Mouse (Mus musculus) liver, embryonic 11.5 days (tissue): ENCODE measurements around the gene Emilin3. TPM values are rescaled to one million over a fixed set of nuclear protein-coding genes. Genes with fewer than 3 reads are reported as not detected.

Experiments
- ATAC-seq: fragments of 200-750 bp; cut with Nextera tagmentation; replicated peaks from 2 replicates; pipeline ENCODE4 v1.8.0; 2017; ENCODE audit warnings: moderate number of reproducible peaks, mild to moderate bottlenecking, moderate TSS enrichment, moderate library complexity; ENCODE audit not compliant: low FRiP score
- DNase-seq: peaks from one replicate; pipeline ENCODE4 v3.0.0-alpha.2; 2017; ENCODE audit warnings: low spot score
- H3K27ac ChIP-seq: fragments of 300-500 bp; sonication (generic); 2 replicates; pipeline ENCODE4 v1.5.1; 2014; ENCODE audit warnings: mild to moderate bottlenecking, low read depth, low read length, control low read depth
- H3K27me3 ChIP-seq: fragments of 300-500 bp; sonication (generic); replicated peaks from 2 replicates; pipeline ENCODE4 v1.6.1; 2014; ENCODE audit warnings: low read length, mixed read lengths; ENCODE audit not compliant: control insufficient read depth, insufficient read depth
- H3K36me3 ChIP-seq: fragments of 300-500 bp; sonication (generic); 2 replicates; pipeline ENCODE4 v1.6.1; 2014; ENCODE audit warnings: mild to moderate bottlenecking, low read length, moderate library complexity, mixed read lengths; ENCODE audit not compliant: control insufficient read depth, insufficient read depth
- H3K4me1 ChIP-seq: fragments of 300-500 bp; sonication (generic); replicated peaks from 2 replicates; pipeline ENCODE4 v1.6.1; 2014; ENCODE audit warnings: low read length, mixed read lengths; ENCODE audit not compliant: control insufficient read depth, insufficient read depth
- H3K4me2 ChIP-seq: fragments of 300-500 bp; sonication (generic); 2 replicates; pipeline ENCODE4 v1.6.1; 2014; ENCODE audit warnings: mild to moderate bottlenecking, control low read depth, moderate library complexity
- H3K4me3 ChIP-seq: fragments of 300-500 bp; sonication (generic); 2 replicates; pipeline ENCODE4 v1.5.1; 2014; ENCODE audit warnings: low read depth, low read length, control low read depth
- H3K9ac ChIP-seq: fragments of 300-500 bp; sonication (generic); 2 replicates; pipeline ENCODE4 v1.6.1; 2014; ENCODE audit warnings: low read depth, low read length, control low read depth
- H3K9me3 ChIP-seq: fragments of 300-500 bp; sonication (generic); 2 replicates; pipeline ENCODE4 v1.6.1; 2016; ENCODE audit warnings: low read length, inconsistent platforms, mixed read lengths; ENCODE audit not compliant: control insufficient read depth
- WGBS: fragments of 180-500 bp; shearing (Covaris S2); extraction: QIAGEN DNeasy Blood & Tissue Kit; methylation state at CpG from one replicate; pipeline ENCODE4 v1.1.7; 2014; 5-methylcytosine and 5-hydroxymethylcytosine counted together
- polyA plus RNA-seq: library from polyadenylated mRNA; unstranded; fragments of >200 nt; fragmentation: Nextera tagmentation; extraction: Ambion mirVana; gene quantifications from 2 replicates; pipeline ENCODE4 v1.2.1, GENCODE M21; 2014

Emilin3 gene
- polyA plus RNA-seq, 1 experiment from 2014 or later: 1.3 TPM

GRCm38 (mm10) chr2:160931378-160931777 lies 19.2 kb upstream of the Emilin3 start:
- Histone ChIP-seq H3K27me3 (no peaks in the 10 kb centered on the region; the same call in 1 of the 2 replicates), H3K4me2 (no peak overlapping the region), H3K4me1 (no peaks in the 10 kb centered on the region), H3K36me3 (no peaks in the 10 kb centered on the region), H3K9ac (no peak overlapping the region), H3K27ac (no peak overlapping the region), H3K9me3 (no peaks in the 10 kb centered on the region), H3K4me3 (no peak overlapping the region)
- WGBS: 90% methylated on average over 5 of the region's 5 CpGs
- ATAC-seq (no peak), DNase-seq (no peak)

DNA sequence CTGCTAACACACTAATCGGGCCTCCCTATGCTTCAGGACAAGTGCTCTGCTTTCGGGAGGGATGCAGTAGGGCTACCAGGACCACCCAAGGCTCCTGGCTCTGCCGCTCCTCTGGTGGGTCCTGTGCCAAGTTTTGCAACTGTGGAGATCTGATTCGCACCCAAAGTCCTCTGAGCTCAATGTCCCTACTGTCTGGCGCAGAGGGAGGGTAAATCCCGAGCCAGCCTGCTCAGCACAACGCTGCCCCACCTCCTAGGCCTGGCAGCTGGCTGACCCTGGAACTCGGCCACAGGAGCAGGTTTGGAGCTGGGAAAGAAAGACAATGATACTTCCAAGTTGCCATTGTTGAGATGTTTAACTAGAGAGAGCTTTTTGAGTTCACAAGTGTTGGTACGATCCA lies 13.1 kb upstream of the Emilin3 start:
- 81% methylated on average over 9 of the region's 9 CpGs for WGBS

GRCm38 (mm10) chr2:160921285-160921684 lies 9.2 kb upstream of the Emilin3 start:
- no peak overlapping the region for H3K9ac ChIP-seq
- no peaks in the 10 kb centered on the region for H3K36me3 ChIP-seq
- no peaks in the 10 kb centered on the region for H3K9me3 ChIP-seq
- DNase-seq: no peak
- no peaks in the 10 kb centered on the region for H3K27me3 ChIP-seq
- H3K4me3 ChIP-seq: no peak overlapping the region
- no peak for ATAC-seq
- H3K27ac ChIP-seq: no peak overlapping the region
- H3K4me1 ChIP-seq: no peaks in the 10 kb centered on the region
- H3K4me2 ChIP-seq: no peak overlapping the region
- WGBS: 58% methylated on average over 5 of the region's 7 CpGs

More for the DNA sequence above, 13.1 kb upstream of the Emilin3 start:
- no peak for DNase-seq
- H3K9ac ChIP-seq: no peak overlapping the region
- H3K4me1 ChIP-seq: no peaks in the 10 kb centered on the region
- H3K4me3 ChIP-seq: no peak overlapping the region
- H3K36me3 ChIP-seq: no peaks in the 10 kb centered on the region
- H3K27ac ChIP-seq: no peak overlapping the region
- ATAC-seq: no peak
- no peaks in the 10 kb centered on the region for H3K27me3 ChIP-seq
- no peaks in the 10 kb centered on the region for H3K9me3 ChIP-seq
- H3K4me2 ChIP-seq: no peak overlapping the region

DNA sequence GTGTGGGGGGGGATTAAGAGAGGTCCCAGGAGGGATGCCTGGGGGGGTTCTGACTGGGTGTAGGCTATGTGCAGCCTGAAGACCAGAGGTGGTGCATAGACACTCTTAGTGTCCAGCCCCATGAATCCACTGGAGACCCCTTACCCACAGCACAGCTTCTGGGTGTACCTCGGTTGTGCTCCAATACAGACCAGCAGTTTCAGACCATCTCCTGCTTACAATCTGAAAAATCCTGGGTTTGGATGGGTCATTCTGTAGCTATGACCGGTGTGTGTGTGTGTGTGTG lies 6.7 kb upstream of the Emilin3 start:
- Histone ChIP-seq H3K4me3 (no peak overlapping the region), H3K4me1 (no peaks in the 10 kb centered on the region)
- 78% methylated on average over 2 of the region's 2 CpGs for WGBS

DNA sequence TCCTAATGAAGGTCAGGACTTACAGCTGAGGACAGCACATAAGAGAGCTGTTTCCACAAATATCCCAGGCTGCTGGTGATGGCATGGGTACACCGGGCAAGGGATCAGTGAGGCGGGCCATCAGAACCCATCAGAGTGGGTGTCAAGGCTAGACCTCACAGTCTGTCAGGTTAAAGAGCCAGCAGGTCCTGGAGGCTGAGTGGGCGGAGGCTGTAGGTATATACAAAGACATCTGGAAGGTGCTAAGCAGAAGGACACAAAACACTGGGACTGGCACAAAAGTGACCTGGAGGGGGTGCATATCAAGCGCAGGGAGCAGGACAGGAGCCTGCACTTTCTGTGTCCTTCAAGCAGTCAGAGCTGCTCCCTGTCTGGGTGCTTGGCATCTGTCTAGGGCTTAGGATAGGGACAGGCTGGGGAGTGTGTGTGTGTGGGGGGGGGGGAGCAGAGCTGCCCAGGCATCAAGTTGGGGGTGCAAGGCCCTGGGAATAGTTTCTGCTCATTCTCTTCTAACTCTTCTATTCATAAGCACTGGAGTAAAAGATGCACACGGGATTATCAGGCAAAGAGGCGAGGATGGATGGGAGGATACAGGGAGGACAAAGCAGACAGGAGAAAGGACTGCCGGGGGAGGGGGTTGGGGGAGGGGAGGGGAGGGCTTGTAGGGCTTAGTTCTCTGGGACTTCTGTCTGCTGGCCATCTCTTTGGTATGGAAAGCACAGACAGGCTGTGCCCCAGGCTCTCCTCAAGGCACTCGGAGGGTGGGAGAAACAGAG lies 6.2 kb upstream of the Emilin3 start:
- Histone ChIP-seq H3K27me3 (peaks cover 12% of the 10 kb centered on the region), H3K4me1 (no peaks in the 10 kb centered on the region), H3K36me3 (no peaks in the 10 kb centered on the region), H3K4me3 (no peak overlapping the region), H3K9ac (no peak overlapping the region), H3K9me3 (no peaks in the 10 kb centered on the region), H3K27ac (no peak overlapping the region), H3K4me2 (no peak overlapping the region)
- WGBS: 56% methylated on average over 8 of the region's 8 CpGs
- DNase-seq (no peak), ATAC-seq (no peak)

More for the DNA sequence above, 6.7 kb upstream of the Emilin3 start:
- no peak overlapping the region for H3K4me2 ChIP-seq
- H3K27me3 ChIP-seq: peaks cover 7% of the 10 kb centered on the region
- H3K9me3 ChIP-seq: no peaks in the 10 kb centered on the region
- ATAC-seq (no peak), DNase-seq (no peak)
- H3K36me3 ChIP-seq: no peaks in the 10 kb centered on the region
- H3K9ac ChIP-seq: no peak overlapping the region
- H3K27ac ChIP-seq: no peak overlapping the region

DNA sequence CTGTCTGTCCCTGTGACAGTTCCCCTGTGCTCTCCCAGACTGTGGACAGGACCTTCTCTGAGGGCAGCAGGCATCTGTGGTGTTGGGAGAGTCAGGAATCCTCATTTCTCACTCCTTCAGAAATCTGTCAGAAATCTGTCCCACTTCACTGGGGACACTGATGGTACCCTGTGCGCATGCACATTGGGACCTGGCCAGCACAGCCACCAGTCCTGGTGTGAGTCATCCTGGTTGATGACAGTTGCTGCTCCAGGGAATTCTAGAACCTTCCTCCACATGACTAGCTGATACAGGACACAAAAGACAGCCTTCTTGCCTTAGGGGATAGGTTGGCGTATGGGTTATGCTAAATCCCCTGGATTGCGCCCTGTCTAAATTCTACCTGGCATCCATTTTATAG lies 5.2 kb upstream of the Emilin3 start:
- DNase-seq (no peak), ATAC-seq (no peak)
- no peak overlapping the region for H3K4me3 ChIP-seq
- H3K36me3 ChIP-seq: no peaks in the 10 kb centered on the region
- H3K4me1 ChIP-seq: no peaks in the 10 kb centered on the region
- H3K9me3 ChIP-seq: no peaks in the 10 kb centered on the region
- peaks cover 22% of the 10 kb centered on the region for H3K27me3 ChIP-seq
- no peak overlapping the region for H3K4me2 ChIP-seq
- no peak overlapping the region for H3K9ac ChIP-seq
- 89% methylated on average over 3 of the region's 3 CpGs for WGBS
- H3K27ac ChIP-seq: no peak overlapping the region

GRCm38 (mm10) chr2:160916714-160917113 lies 4.6 kb upstream of the Emilin3 start:
- WGBS: 84% methylated on average over 8 of the region's 8 CpGs
- Histone ChIP-seq H3K4me2 (no peak overlapping the region), H3K9me3 (no peaks in the 10 kb centered on the region), H3K4me1 (peaks cover 2% of the 10 kb centered on the region), H3K27ac (no peak overlapping the region), H3K9ac (no peak overlapping the region), H3K4me3 (no peak overlapping the region), H3K36me3 (no peaks in the 10 kb centered on the region), H3K27me3 (peaks cover 28% of the 10 kb centered on the region)
- ATAC-seq (no peak), DNase-seq (no peak)

DNA sequence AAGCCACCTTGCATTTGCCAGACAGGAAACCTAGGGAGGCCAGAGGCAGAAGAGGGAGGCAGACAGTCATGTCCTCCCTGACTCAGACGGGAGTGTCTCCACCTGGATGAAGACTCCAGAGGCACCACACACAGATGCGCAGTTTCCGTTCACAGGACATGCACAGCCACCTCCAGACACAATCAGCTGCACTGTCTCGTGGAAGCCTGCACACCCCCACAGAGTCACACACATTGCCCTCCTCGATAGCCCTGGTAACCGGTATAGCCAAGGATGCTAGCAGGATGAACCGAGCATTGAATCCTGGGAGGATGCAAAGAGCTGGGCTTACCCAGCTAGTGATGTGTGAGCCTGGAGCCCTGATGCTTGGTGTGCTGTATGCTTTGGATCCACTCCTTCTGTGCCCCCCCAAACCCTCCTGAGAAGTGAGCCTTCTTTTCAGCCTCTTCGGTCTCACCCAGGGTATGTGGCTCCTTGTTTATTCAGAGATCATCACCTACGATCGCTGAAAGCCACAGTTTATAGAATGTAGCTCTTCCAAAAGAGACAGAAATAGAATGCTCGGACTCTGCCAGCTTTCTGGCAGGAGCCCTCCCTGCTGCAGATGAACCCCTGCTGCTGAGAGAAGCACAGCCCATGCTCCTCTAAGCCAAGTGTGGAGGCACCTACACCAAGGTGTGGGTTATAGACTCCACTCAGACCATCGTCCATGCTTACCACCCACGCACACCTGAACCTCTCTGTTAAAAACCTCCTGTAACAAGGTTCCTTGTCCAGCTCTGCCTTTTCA lies 3.9 kb upstream of the Emilin3 start:
- no peak for ATAC-seq
- 76% methylated on average over 13 of the region's 13 CpGs for WGBS
- peaks cover 5% of the 10 kb centered on the region for H3K4me1 ChIP-seq
- no peak overlapping the region for H3K27ac ChIP-seq
- no peak overlapping the region for H3K9ac ChIP-seq
- H3K9me3 ChIP-seq: no peaks in the 10 kb centered on the region
- no peaks in the 10 kb centered on the region for H3K36me3 ChIP-seq
- H3K4me2 ChIP-seq: no peak overlapping the region
- no peak overlapping the region for H3K4me3 ChIP-seq
- no peak for DNase-seq
- peaks cover 35% of the 10 kb centered on the region for H3K27me3 ChIP-seq

DNA sequence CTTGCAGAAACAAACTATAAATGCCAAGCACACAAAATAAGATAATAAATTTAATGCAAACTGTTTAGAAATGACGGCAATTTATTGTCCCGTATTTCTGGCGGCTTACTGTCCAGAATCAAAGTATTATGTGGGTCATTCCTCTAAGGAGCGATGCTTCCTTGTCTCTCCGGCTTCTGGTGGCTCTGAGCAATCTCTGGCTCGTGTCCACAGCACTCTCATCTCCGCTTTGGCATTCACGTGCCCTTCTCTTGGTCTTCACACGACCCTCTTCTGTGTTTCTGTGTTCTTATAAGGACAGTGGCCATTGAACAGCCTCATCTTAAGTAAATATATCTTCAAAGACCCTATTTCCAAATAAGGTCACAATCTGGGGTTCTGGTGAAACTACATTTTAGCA lies 2.5 kb upstream of the Emilin3 start:
- Histone ChIP-seq H3K4me1 (peaks cover 5% of the 10 kb centered on the region), H3K27ac (no peak overlapping the region), H3K36me3 (no peaks in the 10 kb centered on the region), H3K27me3 (peaks cover 49% of the 10 kb centered on the region), H3K4me2 (no peak overlapping the region), H3K9me3 (no peaks in the 10 kb centered on the region), H3K9ac (no peak overlapping the region), H3K4me3 (no peak overlapping the region)
- 77% methylated on average over 9 of the region's 9 CpGs for WGBS
- no peak for DNase-seq
- ATAC-seq: no peak
